Mouse (Mus musculus): Measurements from ENCODE around the gene Slc27a5. TPM values are rescaled to one million over a fixed set of nuclear protein-coding genes. Genes with fewer than 3 reads are reported as not detected.

The Slc27a5 gene
- total and polyA plus RNA-seq, 3 experiments, result 0.13 TPM; not detected in 2

GRCm38 (mm10) chr7:12954896-12955295 lies 43.1 kb downstream of the Slc27a5 start (continued):
- TF ChIP-seq MAFK (IDR thresholded peaks at IDR 0.05; ENCODE audit: borderline replicate concordance, low read depth, low read length), result peak; percentile 64; the same call in 1 of the 2 replicates
- no peak for TF ChIP-seq BHLHE40 (IDR thresholded peaks at IDR 0.05; ENCODE audit: borderline replicate concordance, low read depth, low read length)
- TF ChIP-seq JUND (IDR thresholded peaks at IDR 0.05; ENCODE audit: low read depth, low read length), result no peak
- no peak for TF ChIP-seq NELFE (IDR thresholded peaks at IDR 0.05; ENCODE audit: low read depth, low read length)
- no peak for TF ChIP-seq POLR2AphosphoS2 (IDR thresholded peaks at IDR 0.05; ENCODE audit: low read length)

GRCm38 (mm10) chr7:12949872-12950229 lies 48.1 kb downstream of the Slc27a5 start:
- H3K4me1 ChIP-seq (ENCODE audit: control insufficient read depth in 1 of 2, insufficient read depth in 2 of 2, low read length in 2 of 2), result peaks cover 0 to 14% of the 10 kb centered on the region in 2 experiments; a peak in 2 of 4 replicates
- no peak for DNase-seq (ENCODE audit: low read depth, low spot score)
- peaks cover 0 to 4% of the 10 kb centered on the region in 2 experiments; a peak in 2 of 4 replicates for H3K36me3 ChIP-seq (ENCODE audit: control insufficient read depth in 1 of 2, insufficient read depth in 2 of 2, low read length in 2 of 2)
- H3K9me3 ChIP-seq (replicated peaks; ENCODE audit: insufficient read depth, low read length), result no peaks in the 10 kb centered on the region
- H3K4me3 ChIP-seq (ENCODE audit: control insufficient read depth in 1 of 2, insufficient read depth in 1 of 2, low read depth in 2 of 2, low read length in 2 of 2), result peak overlapping the region; percentile 55 to 80
- TF ChIP-seq MYC (IDR thresholded peaks at IDR 0.05; ENCODE audit: low read depth, low read length), result no peak; the same call in 1 of the 2 replicates
- no peak for TF ChIP-seq MXI1 (IDR thresholded peaks at IDR 0.05; ENCODE audit: low read depth, low read length)
- TF ChIP-seq NRF1 (IDR thresholded peaks at IDR 0.05; ENCODE audit: insufficient read depth, low read depth, low read length, poor library complexity, severe bottlenecking), result no peak
- TF ChIP-seq NELFE (IDR thresholded peaks at IDR 0.05; ENCODE audit: low read depth, low read length), result no peak
- no peak for TF ChIP-seq BHLHE40 (IDR thresholded peaks at IDR 0.05; ENCODE audit: borderline replicate concordance, low read depth, low read length)
- no peak for TF ChIP-seq ZC3H11A (IDR thresholded peaks at IDR 0.05; ENCODE audit: low read depth, low read length)
- no peak for TF ChIP-seq ETS1 (IDR thresholded peaks at IDR 0.05; ENCODE audit: low read depth, low read length)
- TF ChIP-seq ZKSCAN1 (IDR thresholded peaks at IDR 0.05; ENCODE audit: low read depth, low read length), result no peak
- no peak for TF ChIP-seq USF1 (IDR thresholded peaks at IDR 0.05; ENCODE audit: low read depth, low read length)
- TF ChIP-seq POLR2A (IDR thresholded peaks at IDR 0.05; ENCODE audit: control insufficient read depth in 1 of 2, insufficient read depth in 1 of 2, low read depth in 1 of 2, low read length in 2 of 2, poor library complexity in 1 of 2), result no peak
- no peak for TF ChIP-seq CHD2 (IDR thresholded peaks at IDR 0.05; ENCODE audit: low read length)
- H3K27me3 ChIP-seq (ENCODE audit: control insufficient read depth in 1 of 2, insufficient read depth in 2 of 2, low read length in 2 of 2), result no peaks in the 10 kb centered on the region; a peak in 1 of 4 replicates
- peak overlapping the region; percentile 83 for H3K9ac ChIP-seq (ENCODE audit: control insufficient read depth, low read depth, low read length, poor library complexity, severe bottlenecking)
- H3K79me2 ChIP-seq (ENCODE audit: control insufficient read depth, insufficient read depth, low read length, poor library complexity), result no peaks in the 10 kb centered on the region; the same call in 1 of the 2 replicates
- peak overlapping the region; percentile 68 for H3K27ac ChIP-seq (ENCODE audit: control insufficient read depth, low read depth, low read length)

- Histone ChIP-seq H3K9ac (ENCODE audit: control insufficient read depth, low read depth, low read length, poor library complexity, severe bottlenecking) (peak overlapping the region; percentile 83), H3K9me3 (replicated peaks; ENCODE audit: insufficient read depth, low read length) (no peaks in the 10 kb centered on the region), H3K27me3 (ENCODE audit: control insufficient read depth in 1 of 2, insufficient read depth in 2 of 2, low read length in 2 of 2) (no peaks in the 10 kb centered on the region; a peak in 1 of 4 replicates), H3K4me3 (ENCODE audit: control insufficient read depth in 1 of 2, insufficient read depth in 1 of 2, low read depth in 2 of 2, low read length in 2 of 2) (peak overlapping the region; percentile 70 to 80), H3K79me2 (ENCODE audit: control insufficient read depth, insufficient read depth, low read length, poor library complexity) (no peaks in the 10 kb centered on the region; the same call in 1 of the 2 replicates), H3K4me1 (ENCODE audit: control insufficient read depth in 1 of 2, insufficient read depth in 2 of 2, low read length in 2 of 2) (peaks cover 0 to 14% of the 10 kb centered on the region in 2 experiments; a peak in 2 of 4 replicates), H3K36me3 (ENCODE audit: control insufficient read depth in 1 of 2, insufficient read depth in 2 of 2, low read length in 2 of 2) (no peaks in the 10 kb centered on the region), H3K27ac (ENCODE audit: control insufficient read depth, low read depth, low read length) (peak overlapping the region; percentile 68)
- DNase-seq (ENCODE audit: low read depth, low spot score), result peak; percentile 95
- peak; percentile 78; the same call in 1 of the 2 replicates for TF ChIP-seq E2F4 (IDR thresholded peaks at IDR 0.05; ENCODE audit: borderline replicate concordance, low read depth, low read length)
- TF ChIP-seq SMC3 (IDR thresholded peaks at IDR 0.05; ENCODE audit: low read depth, low read length), result no peak
- peak; percentile 88 for TF ChIP-seq MXI1 (IDR thresholded peaks at IDR 0.05; ENCODE audit: low read depth, low read length)
- peak; percentile 53; the same call in 1 of the 2 replicates for TF ChIP-seq NRF1 (IDR thresholded peaks at IDR 0.05; ENCODE audit: insufficient read depth, low read depth, low read length, poor library complexity, severe bottlenecking)
- TF ChIP-seq ELF1 (IDR thresholded peaks at IDR 0.05; ENCODE audit: low read depth, low read length), result peak; percentile 64
- TF ChIP-seq RAD21 (IDR thresholded peaks at IDR 0.05; ENCODE audit: low read depth, low read length), result no peak
- TF ChIP-seq TCF12 (IDR thresholded peaks at IDR 0.05; ENCODE audit: low read depth, low read length), result no peak; the same call in 1 of the 2 replicates
- TF ChIP-seq POLR2AphosphoS2 (IDR thresholded peaks at IDR 0.05; ENCODE audit: low read length), result peak; percentile 57
- no peak for TF ChIP-seq UBTF (IDR thresholded peaks at IDR 0.05; ENCODE audit: borderline replicate concordance, insufficient read depth, low read depth, low read length)
- TF ChIP-seq MAX (IDR thresholded peaks at IDR 0.05; ENCODE audit: low read length), result peak; percentile 74
- TF ChIP-seq POLR2A (IDR thresholded peaks at IDR 0.05; ENCODE audit: control insufficient read depth in 1 of 2, insufficient read depth in 1 of 2, low read depth in 1 of 2, low read length in 2 of 2, poor library complexity in 1 of 2), result peak in 1 of 2 experiments; percentile 86; a peak in 3 of 4 replicates
- no peak for TF ChIP-seq GABPA (IDR thresholded peaks at IDR 0.05; ENCODE audit: low read depth, low read length)
- no peak for TF ChIP-seq MAFK (IDR thresholded peaks at IDR 0.05; ENCODE audit: borderline replicate concordance, low read depth, low read length)
- TF ChIP-seq MYB (IDR thresholded peaks at IDR 0.05; ENCODE audit: low read depth, low read length), result no peak
- TF ChIP-seq MEF2A (IDR thresholded peaks at IDR 0.05; ENCODE audit: extremely low read depth, insufficient replicate concordance, low read depth, low read length, poor library complexity, severe bottlenecking), result no peak
- TF ChIP-seq JUND (IDR thresholded peaks at IDR 0.05; ENCODE audit: low read depth, low read length), result no peak
- TF ChIP-seq ZMIZ1 (IDR thresholded peaks at IDR 0.05; ENCODE audit: low read depth, low read length), result no peak
These were observed 48.7 kb downstream of the Slc27a5 start for GRCm38 (mm10) chr7:12949032-12949871.

Measured in MEL (cell line).